Mouse (Mus musculus) cerebellum, adult 2 months (tissue): ENCODE results near the gene Eml4.

ENCODE experiments used
- CTCF ChIP-seq: fragments of 200-500 bp; IDR thresholded peaks from 2 replicates; pipeline ENCODE4 v1.5.1; 2011; ENCODE audit warnings: low read depth, mild to moderate bottlenecking, control low read depth, low read length, moderate library complexity, borderline replicate concordance; ENCODE audit not compliant: insufficient read depth
- POLR2A ChIP-seq: fragments of 200-500 bp; IDR thresholded peaks from 2 replicates; pipeline ENCODE4 v1.6.1; 2011; ENCODE audit warnings: low read length, control low read depth, borderline replicate concordance; ENCODE audit not compliant: insufficient read depth

DNA sequence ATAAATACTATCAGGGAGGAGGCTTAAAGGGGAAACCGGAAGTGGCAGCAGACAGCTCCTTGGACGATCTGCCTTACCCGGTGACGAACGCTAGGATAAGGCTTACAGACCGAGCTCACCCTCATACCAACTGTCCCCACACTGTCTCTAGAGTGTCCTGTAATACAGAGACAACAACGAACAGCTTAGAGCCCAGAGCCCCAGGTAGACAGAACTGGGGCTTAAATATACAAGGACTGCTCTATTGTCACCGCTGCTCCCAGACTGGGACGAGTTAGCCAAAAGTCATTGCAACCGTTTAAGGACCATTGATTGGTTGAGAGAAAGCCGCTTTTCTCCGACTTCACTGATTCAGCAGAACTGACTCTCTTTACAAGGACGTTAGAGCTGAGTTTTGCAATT is 15.5 kb upstream of the Eml4 start:
- TF ChIP-seq CTCF (no peak), POLR2A (no peak)
